Mouse (Mus musculus): ENCODE data around the gene Mobp. TPM values are rescaled to one million over a fixed set of nuclear protein-coding genes. Genes with fewer than 3 reads are reported as not detected.

The Mobp gene
- polyA plus RNA-seq, 1 experiment from 2014 or later: 0.82 TPM

DNA sequence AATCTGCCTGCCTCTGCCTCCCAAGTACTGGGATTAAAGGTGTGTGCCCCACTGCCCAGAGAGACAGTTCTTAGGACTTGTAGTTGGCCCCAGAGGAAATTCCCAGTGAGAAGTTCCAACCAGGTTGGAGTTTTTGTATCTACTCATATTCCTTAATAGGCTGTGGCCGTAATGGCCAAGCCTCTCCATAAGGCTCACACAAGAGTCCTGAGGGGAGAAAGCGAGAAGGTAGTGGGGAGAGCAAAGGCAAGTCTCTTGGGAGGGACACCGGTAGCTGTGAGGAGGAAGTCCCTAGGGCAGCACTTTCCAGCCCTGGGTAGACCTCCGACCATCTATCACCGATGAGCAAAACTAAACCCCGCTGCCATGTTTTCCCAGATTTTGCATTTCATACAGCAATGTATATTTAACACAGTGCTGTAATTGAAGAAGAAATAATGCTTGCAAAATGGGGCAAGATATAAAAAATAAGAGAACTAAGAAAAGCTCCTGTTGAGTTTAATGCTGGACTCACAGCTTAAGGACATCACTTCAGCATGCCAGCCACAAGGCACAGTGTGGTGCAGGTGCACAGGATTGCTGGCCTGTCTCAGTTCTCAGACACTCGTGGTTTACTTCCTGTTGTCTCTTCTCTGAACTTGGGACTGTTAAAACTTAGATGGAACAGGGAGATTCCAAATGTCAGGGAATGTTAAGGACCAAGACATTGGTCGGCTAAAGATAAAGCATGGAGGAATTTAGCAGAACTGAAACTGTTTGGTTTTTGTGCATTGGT, 16.3 kb upstream of the Mobp start:
- DNase-seq (ENCODE audit: low spot score, missing footprints) (peak; percentile 81), ATAC-seq (ENCODE audit: low FRiP score) (no peak)
- H3K4me2 ChIP-seq: no peak overlapping the region
- H3K4me3 ChIP-seq (ENCODE audit: low read depth, low read length): no peak overlapping the region
- H3K4me1 ChIP-seq (ENCODE audit: control insufficient read depth, insufficient read depth, low read length): peaks cover 9% of the 10 kb centered on the region; the same call in 1 of the 2 replicates
- no peaks in the 10 kb centered on the region for H3K9me3 ChIP-seq (ENCODE audit: control insufficient read depth, low read length)
- H3K9ac ChIP-seq (ENCODE audit: low read length): no peak overlapping the region
- peaks cover 18% of the 10 kb centered on the region for H3K36me3 ChIP-seq (ENCODE audit: control insufficient read depth, insufficient read depth, low read length)
- H3K27me3 ChIP-seq (ENCODE audit: control insufficient read depth, insufficient read depth, low read length): no peaks in the 10 kb centered on the region
- 44% methylated on average over 8 of the region's 8 CpGs for WGBS
- H3K27ac ChIP-seq (ENCODE audit: low read depth, low read length): no peak overlapping the region

DNA sequence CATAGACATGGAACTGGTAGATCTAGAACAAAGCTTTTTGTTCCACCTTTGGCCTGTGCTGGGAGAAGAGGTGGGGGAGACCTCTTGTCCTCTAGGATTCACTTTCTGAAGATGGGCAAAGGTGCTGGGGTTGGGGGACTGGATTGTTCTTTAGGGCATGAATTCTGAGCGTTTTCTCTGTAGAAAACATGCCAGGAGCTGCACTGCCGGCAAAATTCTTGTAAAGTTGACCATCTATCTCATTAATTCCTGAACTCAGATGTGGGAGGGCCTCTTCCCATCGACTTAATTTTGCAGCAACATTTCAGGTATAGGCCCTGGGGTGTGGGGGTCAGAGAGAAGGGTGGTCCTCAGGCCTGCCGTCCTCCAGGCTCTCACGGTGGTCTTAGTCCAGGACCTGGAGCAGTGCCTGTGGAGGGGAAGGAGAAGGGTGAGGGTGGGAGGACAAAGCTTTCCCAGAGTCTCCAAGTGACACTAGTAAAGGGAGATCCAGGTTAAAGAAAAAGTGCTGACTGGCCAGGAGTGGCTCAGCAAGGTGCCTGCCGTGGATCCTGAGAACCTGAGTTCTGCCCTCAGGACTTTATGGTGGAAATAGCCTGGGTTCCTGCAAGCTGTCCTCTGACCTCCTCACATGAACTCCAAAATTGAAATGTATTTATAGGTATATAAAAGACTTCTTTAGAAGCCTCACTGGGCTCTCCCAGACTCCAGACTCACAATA, 15.6 kb upstream of the Mobp start:
- no peak for ATAC-seq (ENCODE audit: low FRiP score)

DNA sequence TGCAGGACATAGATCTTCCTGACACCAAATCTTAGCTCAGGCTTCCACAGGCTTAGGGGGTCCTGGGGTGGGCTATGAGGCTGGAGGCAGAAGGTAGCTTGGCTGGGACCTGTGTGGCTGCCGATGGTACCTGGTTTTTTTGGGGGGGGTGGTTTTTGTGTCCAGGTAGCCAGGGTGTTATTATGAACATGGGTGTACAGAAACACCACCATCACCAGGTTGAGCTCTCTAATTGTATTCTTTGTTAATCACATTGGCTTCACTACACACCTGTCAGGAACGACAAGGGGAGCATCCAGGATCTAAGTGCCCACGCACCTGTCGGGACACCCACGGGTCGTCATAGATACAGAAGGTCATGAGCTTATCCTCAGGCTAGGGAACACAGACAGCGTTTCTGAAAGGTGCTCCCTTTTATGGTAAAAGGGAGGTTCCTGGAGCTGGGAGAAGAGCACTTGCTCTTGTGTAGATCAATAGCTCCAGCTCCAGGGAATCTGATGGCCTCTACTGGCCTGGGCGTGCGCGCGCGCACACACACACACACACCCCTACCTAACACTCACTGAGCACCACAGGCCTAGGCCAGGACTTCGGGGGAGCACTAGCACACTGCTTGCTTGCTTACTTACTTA, 14.9 kb upstream of the Mobp start:
- no peaks in the 10 kb centered on the region for H3K9me3 ChIP-seq (ENCODE audit: control insufficient read depth, low read length)
- no peak overlapping the region for H3K9ac ChIP-seq (ENCODE audit: low read length)
- H3K4me1 ChIP-seq (ENCODE audit: control insufficient read depth, insufficient read depth, low read length): no peaks in the 10 kb centered on the region
- peak; percentile 74 for DNase-seq (ENCODE audit: low spot score, missing footprints)
- H3K27me3 ChIP-seq (ENCODE audit: control insufficient read depth, insufficient read depth, low read length): no peaks in the 10 kb centered on the region
- no peak overlapping the region for H3K4me2 ChIP-seq
- ATAC-seq (ENCODE audit: low FRiP score): 0 out of 2 replicates have a peak, but pooled peaks have one; percentile 45
- WGBS: 88% methylated on average over 13 of the region's 13 CpGs
- no peak overlapping the region for H3K27ac ChIP-seq (ENCODE audit: low read depth, low read length)
- H3K36me3 ChIP-seq (ENCODE audit: control insufficient read depth, insufficient read depth, low read length): peaks cover 13% of the 10 kb centered on the region
- no peak overlapping the region for H3K4me3 ChIP-seq (ENCODE audit: low read depth, low read length)

More for the DNA sequence above, 15.6 kb upstream of the Mobp start:
- Histone ChIP-seq H3K4me1 (ENCODE audit: control insufficient read depth, insufficient read depth, low read length) (peaks cover 5% of the 10 kb centered on the region; the same call in 1 of the 2 replicates), H3K27ac (ENCODE audit: low read depth, low read length) (no peak overlapping the region), H3K36me3 (ENCODE audit: control insufficient read depth, insufficient read depth, low read length) (peaks cover 17% of the 10 kb centered on the region), H3K27me3 (ENCODE audit: control insufficient read depth, insufficient read depth, low read length) (no peaks in the 10 kb centered on the region), H3K4me3 (ENCODE audit: low read depth, low read length) (no peak overlapping the region), H3K4me2 (no peak overlapping the region), H3K9ac (ENCODE audit: low read length) (no peak overlapping the region), H3K9me3 (ENCODE audit: control insufficient read depth, low read length) (no peaks in the 10 kb centered on the region)
- peak; percentile 77 for DNase-seq (ENCODE audit: low spot score, missing footprints)
- WGBS: 66% methylated on average over 6 of the region's 6 CpGs

DNA sequence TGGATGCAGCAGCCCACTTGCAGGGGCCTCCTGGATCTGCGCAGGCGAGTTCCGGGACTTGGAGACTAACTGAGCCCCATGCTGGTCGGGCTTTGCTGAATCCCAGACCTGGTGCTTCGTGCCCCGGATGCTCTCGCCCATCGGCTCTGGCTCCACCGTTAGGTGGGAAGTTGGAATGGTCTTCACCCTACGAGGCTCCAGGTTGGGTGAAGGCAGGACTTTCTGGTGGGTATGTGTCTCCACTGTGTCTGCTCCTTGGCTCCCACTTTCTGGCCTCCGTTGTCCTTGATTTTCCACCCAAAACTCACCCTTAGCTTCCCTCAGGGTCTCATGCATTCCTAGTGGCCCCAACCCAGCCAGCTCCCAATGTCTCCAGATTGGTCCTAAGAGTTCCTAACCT, 14.1 kb upstream of the Mobp start:
- Histone ChIP-seq H3K9ac (ENCODE audit: low read length) (no peak overlapping the region), H3K27me3 (ENCODE audit: control insufficient read depth, insufficient read depth, low read length) (no peaks in the 10 kb centered on the region), H3K4me2 (no peak overlapping the region), H3K4me1 (ENCODE audit: control insufficient read depth, insufficient read depth, low read length) (no peaks in the 10 kb centered on the region), H3K36me3 (ENCODE audit: control insufficient read depth, insufficient read depth, low read length) (peaks cover 10% of the 10 kb centered on the region), H3K4me3 (ENCODE audit: low read depth, low read length) (no peak overlapping the region), H3K9me3 (ENCODE audit: control insufficient read depth, low read length) (no peaks in the 10 kb centered on the region), H3K27ac (ENCODE audit: low read depth, low read length) (no peak overlapping the region)
- DNase-seq (ENCODE audit: low spot score, missing footprints) (peak; percentile 64), ATAC-seq (ENCODE audit: low FRiP score) (no peak)
- WGBS: 88% methylated on average over 11 of the region's 11 CpGs

DNA sequence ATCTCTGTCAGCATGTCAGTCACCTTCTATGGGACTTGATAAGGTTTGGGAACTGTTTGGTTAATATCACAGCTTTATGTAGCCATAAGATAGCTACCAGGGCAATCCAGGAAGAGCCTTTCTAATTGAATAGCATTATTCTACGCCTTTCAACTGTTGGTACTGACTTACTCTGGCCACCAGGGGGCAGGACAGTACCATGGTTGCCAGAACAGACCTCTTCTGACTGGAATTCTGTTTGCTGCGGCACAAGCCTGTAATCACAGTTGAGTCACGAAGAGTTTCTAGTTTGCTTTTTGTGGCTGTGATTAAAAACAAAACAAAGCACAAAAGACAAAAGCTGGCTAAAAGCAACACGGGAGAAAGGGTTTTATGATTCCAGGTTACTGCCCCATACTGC, 8.9 kb upstream of the Mobp start:
- no peaks in the 10 kb centered on the region for H3K36me3 ChIP-seq (ENCODE audit: control insufficient read depth, insufficient read depth, low read length)
- no peaks in the 10 kb centered on the region for H3K27me3 ChIP-seq (ENCODE audit: control insufficient read depth, insufficient read depth, low read length)
- H3K4me1 ChIP-seq (ENCODE audit: control insufficient read depth, insufficient read depth, low read length): no peaks in the 10 kb centered on the region
- ATAC-seq (ENCODE audit: low FRiP score) (no peak), DNase-seq (ENCODE audit: low spot score, missing footprints) (peak; percentile 92)
- H3K4me2 ChIP-seq: no peak overlapping the region
- H3K9me3 ChIP-seq (ENCODE audit: control insufficient read depth, low read length): no peaks in the 10 kb centered on the region
- WGBS: 15% methylated on average over 4 of the region's 4 CpGs
- H3K27ac ChIP-seq (ENCODE audit: low read depth, low read length): no peak overlapping the region
- H3K9ac ChIP-seq (ENCODE audit: low read length): no peak overlapping the region
- no peak overlapping the region for H3K4me3 ChIP-seq (ENCODE audit: low read depth, low read length)

DNA sequence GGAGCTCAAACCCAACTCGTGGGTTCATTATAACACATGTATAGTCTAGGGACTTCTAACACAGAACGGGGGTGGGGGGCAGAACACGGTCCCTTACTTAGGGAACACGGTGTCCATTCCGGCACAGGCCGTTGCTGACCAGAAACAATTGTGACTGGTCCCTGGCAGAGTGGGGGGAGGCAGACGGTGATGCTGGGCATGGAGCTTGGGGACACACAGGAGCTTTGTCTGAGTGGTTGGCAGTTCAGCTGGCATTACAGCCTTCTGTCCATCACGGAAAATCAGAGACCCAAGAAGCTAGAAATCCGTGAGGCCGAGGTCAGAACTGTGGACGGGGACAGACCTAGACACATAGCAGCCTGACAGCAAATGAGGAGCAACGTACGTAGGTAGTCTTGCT, 5.0 kb upstream of the Mobp start:
- Histone ChIP-seq H3K4me3 (ENCODE audit: low read depth, low read length) (no peak overlapping the region), H3K9me3 (ENCODE audit: control insufficient read depth, low read length) (no peaks in the 10 kb centered on the region), H3K4me1 (ENCODE audit: control insufficient read depth, insufficient read depth, low read length) (no peaks in the 10 kb centered on the region; the same call in 1 of the 2 replicates), H3K27ac (ENCODE audit: low read depth, low read length) (no peak overlapping the region), H3K9ac (ENCODE audit: low read length) (no peak overlapping the region), H3K4me2 (no peak overlapping the region), H3K36me3 (ENCODE audit: control insufficient read depth, insufficient read depth, low read length) (no peaks in the 10 kb centered on the region), H3K27me3 (ENCODE audit: control insufficient read depth, insufficient read depth, low read length) (no peaks in the 10 kb centered on the region)
- ATAC-seq (ENCODE audit: low FRiP score): no peak
- DNase-seq (ENCODE audit: low spot score, missing footprints): no peak
- 91% methylated on average over 13 of the region's 13 CpGs for WGBS

DNA sequence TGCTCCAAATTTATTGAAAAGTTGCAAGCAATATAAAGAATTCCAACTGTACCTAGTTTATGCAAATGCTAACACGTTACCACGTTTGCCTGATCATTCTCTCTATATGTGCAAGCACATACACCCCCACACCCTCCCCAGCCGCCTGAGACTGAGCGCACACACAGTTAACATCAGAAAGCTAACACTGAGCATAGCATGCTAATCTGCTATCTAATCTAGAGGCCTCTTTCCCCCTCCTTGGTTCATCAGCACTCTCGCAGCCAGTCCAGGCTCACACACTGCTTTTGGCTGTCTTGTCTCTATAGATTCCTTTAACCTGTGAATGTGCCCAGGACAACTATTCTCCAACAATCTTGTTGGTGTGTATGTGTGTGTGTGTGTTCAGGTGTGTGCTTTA, 1.6 kb downstream of the Mobp start:
- Histone ChIP-seq H3K27me3 (ENCODE audit: control insufficient read depth, insufficient read depth, low read length) (no peaks in the 10 kb centered on the region; the same call in 1 of the 2 replicates), H3K4me2 (no peak overlapping the region), H3K4me1 (ENCODE audit: control insufficient read depth, insufficient read depth, low read length) (peaks cover 2% of the 10 kb centered on the region; the same call in 1 of the 2 replicates), H3K36me3 (ENCODE audit: control insufficient read depth, insufficient read depth, low read length) (no peaks in the 10 kb centered on the region), H3K4me3 (ENCODE audit: low read depth, low read length) (no peak overlapping the region), H3K9ac (ENCODE audit: low read length) (no peak overlapping the region), H3K27ac (ENCODE audit: low read depth, low read length) (no peak overlapping the region), H3K9me3 (ENCODE audit: control insufficient read depth, low read length) (no peaks in the 10 kb centered on the region)
- peak; percentile 69 for DNase-seq (ENCODE audit: low spot score, missing footprints)
- WGBS: 83% methylated on average over 5 of the region's 5 CpGs
- no peak for ATAC-seq (ENCODE audit: low FRiP score)

DNA sequence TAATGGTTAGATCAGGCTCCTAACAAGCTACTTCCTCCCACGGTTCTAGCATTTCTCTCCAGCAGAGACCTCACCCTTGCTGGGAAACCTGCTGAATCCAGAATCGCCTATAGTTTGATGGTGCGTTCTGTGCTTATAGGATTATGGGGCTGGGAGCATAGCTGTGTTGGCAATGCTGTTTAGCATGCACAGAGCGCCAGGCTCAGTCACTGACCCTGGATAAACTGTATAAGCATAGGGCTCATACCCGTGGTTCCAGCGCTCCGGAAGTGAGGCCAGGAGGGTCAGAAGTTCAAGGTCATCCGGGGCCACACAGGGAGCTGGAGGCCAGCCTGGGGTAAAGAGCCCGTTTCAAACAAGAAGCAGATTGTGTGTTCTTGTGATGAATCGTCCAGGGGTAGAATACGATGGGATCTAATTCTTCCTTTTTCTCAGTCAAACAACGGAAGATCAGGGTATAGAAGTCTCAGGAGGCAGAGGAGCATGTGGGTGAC, 2.4 kb downstream of the Mobp start:
- Histone ChIP-seq H3K4me1 (ENCODE audit: control insufficient read depth, insufficient read depth, low read length) (peaks cover 2% of the 10 kb centered on the region; the same call in 1 of the 2 replicates), H3K9ac (ENCODE audit: low read length) (no peak overlapping the region), H3K27ac (ENCODE audit: low read depth, low read length) (no peak overlapping the region), H3K9me3 (ENCODE audit: control insufficient read depth, low read length) (no peaks in the 10 kb centered on the region), H3K4me3 (ENCODE audit: low read depth, low read length) (no peak overlapping the region), H3K36me3 (ENCODE audit: control insufficient read depth, insufficient read depth, low read length) (no peaks in the 10 kb centered on the region), H3K27me3 (ENCODE audit: control insufficient read depth, insufficient read depth, low read length) (no peaks in the 10 kb centered on the region; the same call in 1 of the 2 replicates), H3K4me2 (no peak overlapping the region)
- WGBS: 82% methylated on average over 12 of the region's 12 CpGs
- ATAC-seq (ENCODE audit: low FRiP score): no peak
- peak; percentile 10 for DNase-seq (ENCODE audit: low spot score, missing footprints)
